Mouse (Mus musculus): ENCODE results near the gene Acp5. TPM values are rescaled to one million over a fixed set of nuclear protein-coding genes. Genes with fewer than 3 reads are reported as not detected.

Gene Acp5
- polyA plus RNA-seq, 3 experiments from 2014 or later, result 155 to 257 (median 245) TPM

- ATAC-seq, result peak; percentile 99
Observed at GRCm38 (mm10) chr9:22095854-22096307, 39.6 kb downstream of the Acp5 start.

GRCm38 (mm10) chr9:22092746-22093145, 42.8 kb downstream of the Acp5 start:
- ATAC-seq, result no peak

- ATAC-seq, result no peak
Observed at GRCm38 (mm10) chr9:22089986-22090385, 45.5 kb downstream of the Acp5 start.

- no peak for ATAC-seq
Observed at GRCm38 (mm10) chr9:22089281-22089680, 46.2 kb downstream of the Acp5 start.

- ATAC-seq, result no peak
Observed at GRCm38 (mm10) chr9:22087034-22087618, 48.4 kb downstream of the Acp5 start.

- ATAC-seq, result no peak
Observed at GRCm38 (mm10) chr9:22086012-22086411, 49.5 kb downstream of the Acp5 start.

- peak; percentile 98 for ATAC-seq
Observed at GRCm38 (mm10) chr9:22085022-22085834, 50.3 kb downstream of the Acp5 start, which contains the start of gene Ecsit. TSS of gene Ecsit (minus strand) at chr9:22085438.

GRCm38 (mm10) chr9:22084667-22085021, 50.9 kb downstream of the Acp5 start:
- no peak for ATAC-seq

Other genes starting within 250 kb of the Acp5 start
- 1 to 10 TPM; 7.4 to 9.6 (median 8.9) TPM for gene Rab3d, start 217.5 kb downstream of the Acp5 start, polyA plus RNA-seq (2017; shearing (Covaris generic))
- not detected for gene Ccdc159, start 208.2 kb downstream of the Acp5 start, polyA plus RNA-seq (2017; shearing (Covaris generic))
- gene Tmem205, start 208.2 kb downstream of the Acp5 start, polyA plus RNA-seq (2017; shearing (Covaris generic)), result 10 to 100 TPM in 1 of 3 experiments, 1 to 10 TPM in 2; 8.8 to 11.1 (median 9.7) TPM
- gene Plppr2, start 198.7 kb downstream of the Acp5 start, polyA plus RNA-seq (2017; shearing (Covaris generic)), result 1 to 10 TPM in 1 of 3 experiments, under 1 TPM in 2; 0.26 to 1.2 (median 0.45) TPM
- 1 to 10 TPM; 3.6 to 6.2 (median 4.9) TPM for gene Swsap1, start 180.0 kb downstream of the Acp5 start, polyA plus RNA-seq (2017; shearing (Covaris generic))
- gene Epor, start 172.2 kb downstream of the Acp5 start, polyA plus RNA-seq (2017; shearing (Covaris generic)), result under 1 TPM in 2 of 3 experiments, not detected in 1; 0.31 to 0.38 TPM
- gene Rgl3, start 146.3 kb downstream of the Acp5 start, polyA plus RNA-seq (2017; shearing (Covaris generic)), result not detected
- gene Ccdc151, start 133.1 kb downstream of the Acp5 start, polyA plus RNA-seq (2017; shearing (Covaris generic)), result not detected
- gene Prkcsh, start 132.9 kb downstream of the Acp5 start, polyA plus RNA-seq (2017; shearing (Covaris generic)), result 10 to 100 TPM; 30.8 to 47.7 (median 36.1) TPM
- gene Elavl3, start 83.7 kb downstream of the Acp5 start, polyA plus RNA-seq (2017; shearing (Covaris generic)), result not detected
- gene Gm49318, start 64.5 kb downstream of the Acp5 start, polyA plus RNA-seq (2017; shearing (Covaris generic)), result not detected
- 1 to 10 TPM; 2.9 to 7.0 (median 6.5) TPM for gene Zfp653, start 64.3 kb downstream of the Acp5 start, polyA plus RNA-seq (2017; shearing (Covaris generic))
- gene Ecsit, start 50.3 kb downstream of the Acp5 start, polyA plus RNA-seq (2017; shearing (Covaris generic)), result 10 to 100 TPM; 27.7 to 40.0 (median 37.7) TPM
- under 1 TPM; 0.20 to 0.36 (median 0.32) TPM for gene Cnn1, start 36.5 kb downstream of the Acp5 start, polyA plus RNA-seq (2017; shearing (Covaris generic))
- 10 to 100 TPM; 76.4 to 98.9 (median 89.4) TPM for gene Elof1, start 18.5 kb downstream of the Acp5 start, polyA plus RNA-seq (2017; shearing (Covaris generic))
- 10 to 100 TPM; 40.1 to 46.8 (median 43.2) TPM for gene Pigyl, start 21.1 kb upstream of the Acp5 start, polyA plus RNA-seq (2017; shearing (Covaris generic))
- not detected for gene Zfp872, start 52.4 kb upstream of the Acp5 start, polyA plus RNA-seq (2017; shearing (Covaris generic))
- gene Zfp809, start 90.0 kb upstream of the Acp5 start, polyA plus RNA-seq (2017; shearing (Covaris generic)), result 10 to 100 TPM; 39.0 to 42.2 (median 40.6) TPM
- 1 to 10 TPM; 5.2 to 8.8 (median 7.8) TPM for gene Zfp599, start 124.2 kb upstream of the Acp5 start, polyA plus RNA-seq (2017; shearing (Covaris generic))
- gene Zfp810, start 171.9 kb upstream of the Acp5 start, polyA plus RNA-seq (2017; shearing (Covaris generic)), result 10 to 100 TPM; 10.7 to 21.5 (median 17.5) TPM

All from inflammation-experienced regulatory T-cells, adult 6 months (primary cell).